Mouse (Mus musculus): Measurements from ENCODE around the gene Cpeb1.

Gene Cpeb1

GRCm38 (mm10) chr7:81455155-81455651, at the start of gene Cpeb1:
Gene Cpeb1 (minus strand): TSS chr7:81455465.
- WGBS, result 0% methylated on average over 28 of the region's 28 CpGs

GRCm38 (mm10) chr7:81501050-81501449, 45.8 kb upstream of the Cpeb1 start:
- WGBS, result 86% methylated on average over 2 of the region's 2 CpGs

DNA sequence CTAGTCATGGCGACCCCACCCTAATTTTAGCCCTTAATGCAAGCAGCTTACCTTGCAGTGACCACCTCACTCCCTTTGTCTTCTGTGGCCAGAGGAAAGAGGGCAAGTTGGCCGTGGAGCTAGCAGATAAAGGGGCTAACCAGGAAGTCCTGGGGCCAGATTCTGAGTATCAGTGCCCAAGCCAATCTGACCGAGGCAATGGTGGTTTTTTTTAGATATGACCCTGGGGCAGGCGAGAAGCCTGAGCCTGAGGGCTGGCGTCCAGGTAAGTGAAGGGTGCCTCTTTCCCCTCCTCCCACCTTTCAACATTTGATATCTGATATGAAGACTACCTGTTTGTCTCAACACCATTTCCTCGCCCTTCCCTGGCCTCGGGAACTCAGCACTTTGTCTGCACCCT, 42.9 kb upstream of the Cpeb1 start, which contains the start of gene BC048679:
Gene BC048679, minus strand, starts transcription at position 101 of the 400 bp plus-strand sequence.
- 78% methylated on average over 7 of the region's 7 CpGs for WGBS

- WGBS, result 47% methylated on average over 6 of the region's 6 CpGs
These were observed 41.9 kb upstream of the Cpeb1 start for GRCm38 (mm10) chr7:81497171-81497570.

DNA sequence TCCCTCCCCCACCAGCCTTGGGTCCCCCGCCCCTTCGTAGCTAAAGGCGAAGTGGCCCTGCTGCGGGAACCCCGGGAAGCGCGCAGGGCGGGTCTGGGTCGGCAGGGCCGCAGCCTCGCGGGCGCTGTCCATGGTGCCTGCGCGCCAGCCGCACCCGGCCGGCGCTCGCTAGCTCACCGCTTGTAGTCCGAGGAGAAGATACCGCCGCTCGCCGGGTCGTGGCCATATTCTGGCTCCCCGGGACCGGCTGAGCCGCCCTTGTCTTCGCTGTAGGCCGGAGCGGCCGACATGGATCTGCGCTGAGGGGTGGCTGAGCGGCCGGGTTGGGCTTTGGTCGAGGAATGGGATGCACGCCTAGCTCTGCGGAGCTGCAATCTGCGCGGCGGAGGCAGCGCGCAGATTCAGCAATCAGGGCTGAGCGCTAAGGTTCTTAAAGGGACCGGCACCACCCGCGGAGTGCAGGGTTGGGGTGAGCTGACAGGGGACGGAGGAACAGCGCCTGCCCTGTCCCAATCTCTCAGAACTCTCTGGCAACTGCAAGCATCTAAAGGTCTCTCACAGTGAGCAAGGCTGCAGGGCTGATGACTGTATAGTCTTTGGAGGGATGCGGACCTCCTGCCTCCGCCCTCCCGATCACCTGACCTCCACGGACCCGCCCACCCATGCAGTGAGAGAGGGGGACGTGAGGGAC, 38.2 kb upstream of the Cpeb1 start, which contains the start of gene Ap3b2:
Gene Ap3b2, minus strand, starts transcription at position 595 of the 691 bp plus-strand sequence.
- under 1% methylated on average over 57 of the region's 57 CpGs for WGBS

- WGBS, result 34% methylated on average over 9 of the region's 9 CpGs
These were observed 37.4 kb upstream of the Cpeb1 start for GRCm38 (mm10) chr7:81492628-81493027.

- WGBS, result 31% methylated on average over 9 of the region's 9 CpGs
These were observed 34.4 kb upstream of the Cpeb1 start for GRCm38 (mm10) chr7:81489649-81490048.

- WGBS, result 31% methylated on average over 8 of the region's 8 CpGs
These were observed 25.5 kb upstream of the Cpeb1 start for GRCm38 (mm10) chr7:81480800-81481199.

- WGBS, result 71% methylated on average over 3 of the region's 3 CpGs
These were observed 24.3 kb upstream of the Cpeb1 start for GRCm38 (mm10) chr7:81479531-81480090.

DNA sequence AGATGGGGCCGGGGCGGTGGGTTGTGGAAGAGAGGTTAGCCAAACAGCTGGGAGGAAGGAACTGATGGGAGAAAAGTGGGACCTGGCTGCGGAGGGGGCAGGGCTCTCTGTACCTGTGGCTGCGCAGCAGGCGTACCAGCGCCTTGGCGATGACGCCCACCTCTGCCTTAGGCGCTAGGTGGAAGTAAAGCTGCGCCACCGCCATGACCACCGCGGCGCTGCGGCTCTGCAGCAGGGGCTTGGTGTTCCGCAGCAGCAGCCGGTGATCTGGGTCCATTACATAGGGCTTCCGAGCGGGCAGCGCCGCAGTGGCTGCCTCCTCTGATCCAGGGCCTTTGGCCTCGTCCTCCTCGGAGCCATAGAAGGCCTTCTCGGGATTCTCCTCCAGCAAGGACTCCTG, 21.6 kb upstream of the Cpeb1 start:
- WGBS, result 39% methylated on average over 24 of the region's 24 CpGs

- 28% methylated on average over 3 of the region's 3 CpGs for WGBS
These were observed 20.0 kb upstream of the Cpeb1 start for GRCm38 (mm10) chr7:81475221-81475620.

- 59% methylated on average over 9 of the region's 9 CpGs for WGBS
These were observed 9.7 kb upstream of the Cpeb1 start for GRCm38 (mm10) chr7:81464906-81465450.

- WGBS, result 48% methylated on average over 4 of the region's 4 CpGs
These were observed 8.9 kb upstream of the Cpeb1 start for GRCm38 (mm10) chr7:81464116-81464515.

- 55% methylated on average over 3 of the region's 3 CpGs for WGBS
These were observed 7.5 kb upstream of the Cpeb1 start for GRCm38 (mm10) chr7:81462815-81463214.

DNA sequence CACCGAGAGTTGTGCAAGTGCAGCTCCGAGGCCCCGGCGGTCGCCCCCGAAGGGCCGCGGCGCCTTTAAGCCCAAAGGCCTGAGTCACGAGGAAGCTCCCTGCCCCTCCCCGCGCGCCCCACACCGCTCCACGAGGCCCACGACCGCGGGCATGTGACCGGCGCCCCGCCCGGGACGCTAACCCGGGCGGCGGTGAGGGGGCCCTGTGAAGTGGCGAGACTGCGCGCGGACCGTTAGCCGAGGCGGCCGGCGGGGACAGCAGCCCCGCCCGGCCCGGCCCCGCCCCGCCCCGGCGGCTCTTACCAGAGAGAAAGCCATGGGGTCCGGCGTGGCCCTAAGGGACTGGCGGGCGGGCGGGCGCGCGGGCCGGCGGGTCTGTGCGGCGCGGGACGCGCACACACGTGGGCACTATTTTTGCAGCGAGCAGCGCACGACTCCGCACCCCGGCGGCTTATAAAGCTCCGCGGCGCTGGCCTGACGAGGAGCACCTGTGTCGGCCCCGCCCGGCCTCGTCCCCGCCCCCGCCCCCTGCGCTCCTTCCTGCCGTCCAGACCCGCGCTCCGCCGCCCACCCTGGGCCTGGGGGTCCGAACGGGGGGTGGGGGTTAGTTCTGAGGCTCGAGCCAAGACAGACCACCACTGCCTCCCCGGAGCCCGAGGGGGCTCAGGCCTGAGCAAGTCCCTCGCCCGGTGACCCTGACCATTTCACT, 780 bp downstream of the Cpeb1 start:
- 1% methylated on average over 70 of the region's 87 CpGs for WGBS

- WGBS, result 5% methylated on average over 83 of the region's 84 CpGs
These were observed 1.6 kb downstream of the Cpeb1 start for GRCm38 (mm10) chr7:81453443-81454274.

DNA sequence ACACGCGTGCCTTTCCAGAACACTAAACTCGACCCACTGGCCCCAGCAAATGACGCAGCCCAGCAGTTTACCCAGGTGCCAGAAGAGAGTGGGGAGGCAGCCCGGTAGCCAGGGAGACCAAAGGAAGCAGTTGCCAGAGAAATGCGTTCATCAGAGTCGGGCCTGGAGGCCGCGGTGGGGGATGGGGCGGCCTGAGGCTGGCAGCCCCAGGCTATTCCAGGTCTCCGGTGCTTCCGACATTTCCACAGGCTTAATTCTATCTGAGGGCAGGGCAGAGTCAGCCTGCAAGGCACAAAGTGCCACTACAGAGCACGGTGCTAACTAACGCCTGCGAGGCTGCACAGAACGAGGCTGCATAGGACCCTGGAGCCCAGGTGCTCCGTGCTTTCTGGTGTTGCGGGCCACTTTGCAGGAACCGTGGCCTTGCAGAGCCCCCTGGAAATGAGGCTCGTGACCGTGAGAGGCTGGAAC, 2.3 kb downstream of the Cpeb1 start:
- 19% methylated on average over 21 of the region's 21 CpGs for WGBS

- WGBS, result 62% methylated on average over 2 of the region's 2 CpGs
These were observed 56.3 kb downstream of the Cpeb1 start for GRCm38 (mm10) chr7:81398957-81399356.

GRCm38 (mm10) chr7:81379363-81379762, 75.9 kb downstream of the Cpeb1 start:
- 79% methylated on average over 1 of the region's 1 CpGs for WGBS

DNA sequence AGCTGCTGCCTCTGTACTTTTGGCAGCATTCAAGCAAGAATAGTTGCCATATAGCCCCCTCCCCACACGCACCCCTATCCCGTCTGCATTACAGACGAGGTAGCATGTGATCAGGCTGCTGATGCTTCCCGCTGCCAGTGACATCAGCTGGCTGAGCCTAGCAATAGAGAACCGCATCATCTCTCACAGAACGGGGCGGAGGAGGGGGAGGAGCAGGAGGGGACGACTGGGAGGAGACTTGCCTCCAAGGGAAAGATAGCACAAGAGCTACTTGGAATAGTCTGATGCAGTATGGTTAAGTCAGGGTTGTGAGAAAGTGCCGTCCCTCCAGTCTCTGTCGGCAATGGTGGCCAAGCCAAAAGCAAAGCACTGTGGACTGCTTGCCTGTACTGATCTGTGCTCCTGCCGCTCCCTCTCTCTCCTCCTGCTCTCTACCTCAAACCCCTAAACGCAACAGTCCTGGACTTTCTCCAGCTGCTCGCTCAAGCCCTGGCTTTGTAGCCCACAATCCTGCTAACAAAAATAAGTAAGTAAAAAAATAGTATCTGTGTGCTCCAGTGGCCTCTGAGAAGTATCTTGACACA, 82.8 kb downstream of the Cpeb1 start:
- WGBS, result 2% methylated on average over 13 of the region's 13 CpGs

DNA sequence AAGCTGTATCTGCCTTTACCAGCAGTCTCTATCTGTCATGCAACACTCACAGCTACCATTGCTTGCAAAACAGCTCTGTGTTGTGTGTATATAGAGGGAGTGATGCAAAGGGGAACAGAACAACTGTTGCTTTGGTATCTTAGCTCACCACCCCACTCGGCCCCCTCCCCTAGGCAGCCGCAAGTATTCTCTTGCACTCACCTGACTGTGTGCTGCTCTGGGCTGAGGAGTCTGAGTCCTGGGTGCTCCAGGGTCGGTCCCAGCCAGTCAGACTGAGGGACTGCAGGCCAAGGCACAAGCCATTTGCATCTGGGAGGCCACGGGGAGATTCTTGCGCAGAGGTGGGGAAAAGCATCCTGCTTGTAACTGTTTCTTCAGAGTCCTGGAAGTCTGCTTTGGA, 83.5 kb downstream of the Cpeb1 start:
- WGBS, result 19% methylated on average over 5 of the region's 5 CpGs
